Mouse (Mus musculus) heart, adult 8-10 months (tissue): ENCODE data around the gene Aldh1l2. TPM values are rescaled to one million over a fixed set of nuclear protein-coding genes. Genes with fewer than 3 reads are reported as not detected.
"Not testable (repeated sequence)": the region's sequence is repeated elsewhere in the genome, so short reads cannot be mapped to it uniquely, and the experiment has no call there.

ENCODE experiments used
- DNase-seq: peaks from one replicate; pipeline ENCODE4 v3.0.0; 2022; ENCODE audit warnings: low spot score
- total RNA-seq, 4 experiments: library from RNA; stranded (reverse); gene quantifications; 2 replicates each; pipeline ENCODE4 v1.2.4; 2022

Gene Aldh1l2
- 10 to 100 TPM in 3 of 4 experiments, 1 to 10 TPM in 1; 9.5 to 14.1 (median 13.7) TPM for total RNA-seq

GRCm38 (mm10) chr10:83533910-83534283 lies at the start of gene Aldh1l2:
Gene Aldh1l2 (minus strand): TSS chr10:83534140.
- DNase-seq, result peak; percentile 68

GRCm38 (mm10) chr10:83565449-83566441 lies 31.8 kb upstream of the Aldh1l2 start:
- no peak for DNase-seq

- DNase-seq, result no peak
Measured at GRCm38 (mm10) chr10:83563005-83563404, 29.1 kb upstream of the Aldh1l2 start.

GRCm38 (mm10) chr10:83545341-83545740 lies 11.4 kb upstream of the Aldh1l2 start:
- DNase-seq, result no peak

- DNase-seq, result peak; percentile 51
Measured at GRCm38 (mm10) chr10:83544103-83544479, 10.2 kb upstream of the Aldh1l2 start.

- peak; percentile 95 for DNase-seq
Measured at GRCm38 (mm10) chr10:83543439-83544102, 9.6 kb upstream of the Aldh1l2 start, which contains the start of gene Washc4. Gene Washc4 (plus strand): TSS chr10:83543752.

- no peak for DNase-seq
Measured at GRCm38 (mm10) chr10:83542241-83542640, 8.3 kb upstream of the Aldh1l2 start.

- no peak for DNase-seq
Measured at GRCm38 (mm10) chr10:83540092-83540491, 6.2 kb upstream of the Aldh1l2 start.

GRCm38 (mm10) chr10:83539311-83539980 lies 5.5 kb upstream of the Aldh1l2 start:
- DNase-seq, result no peak

- DNase-seq, result no peak
Measured at GRCm38 (mm10) chr10:83536436-83536835, 2.5 kb upstream of the Aldh1l2 start.

GRCm38 (mm10) chr10:83533258-83533909 lies 556 bp downstream of the Aldh1l2 start:
- DNase-seq, result peak; percentile 34

GRCm38 (mm10) chr10:83530384-83530967 lies 3.5 kb downstream of the Aldh1l2 start:
- DNase-seq, result no peak

GRCm38 (mm10) chr10:83524238-83524637 lies 9.7 kb downstream of the Aldh1l2 start:
- not testable (repeated sequence) for DNase-seq

- no peak for DNase-seq
Measured at GRCm38 (mm10) chr10:83520990-83521389, 12.9 kb downstream of the Aldh1l2 start.

GRCm38 (mm10) chr10:83513736-83514135 lies 20.2 kb downstream of the Aldh1l2 start:
- DNase-seq, result no peak

- DNase-seq, result no peak
Measured at GRCm38 (mm10) chr10:83511304-83511703, 22.6 kb downstream of the Aldh1l2 start.

- no peak for DNase-seq
Measured at GRCm38 (mm10) chr10:83508962-83509660, 24.8 kb downstream of the Aldh1l2 start.

- no peak for DNase-seq
Measured at GRCm38 (mm10) chr10:83497321-83497720, 36.6 kb downstream of the Aldh1l2 start.

- no peak for DNase-seq
Measured at GRCm38 (mm10) chr10:83490506-83490905, 43.4 kb downstream of the Aldh1l2 start.

- DNase-seq, result no peak
Measured at GRCm38 (mm10) chr10:83477286-83477685, 56.7 kb downstream of the Aldh1l2 start.
